Mouse (Mus musculus) testis, postnatal 10 days (tissue): ENCODE measurements around the gene Pald1.

ENCODE experiments used
- DNase-seq: peaks from one replicate; pipeline ENCODE4 v3.0.0; 2021; ENCODE audit warnings: low spot score

Gene Pald1

DNA sequence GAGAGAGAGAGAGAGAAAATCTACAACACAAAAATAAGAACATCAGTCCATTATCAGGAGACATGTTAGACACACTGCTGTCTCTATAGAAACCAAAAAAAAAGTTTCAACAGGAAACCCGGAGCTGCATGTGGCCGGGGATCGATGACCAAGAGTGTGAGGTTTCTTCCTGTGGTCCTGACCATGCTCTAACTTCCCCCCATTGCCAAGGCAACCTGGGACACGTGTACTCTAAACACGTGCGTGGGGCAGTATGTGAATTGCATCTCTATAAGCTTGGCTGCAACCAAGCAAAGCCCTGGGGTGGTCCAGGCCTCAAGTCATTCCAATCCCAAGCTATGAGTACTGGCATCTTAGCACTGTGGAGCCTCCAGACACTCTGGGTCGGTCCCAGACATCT, 48.8 kb downstream of the Pald1 start:
- no peak for DNase-seq

GRCm38 (mm10) chr10:61331046-61331445, 52.3 kb downstream of the Pald1 start:
- peak; percentile 66 for DNase-seq

DNA sequence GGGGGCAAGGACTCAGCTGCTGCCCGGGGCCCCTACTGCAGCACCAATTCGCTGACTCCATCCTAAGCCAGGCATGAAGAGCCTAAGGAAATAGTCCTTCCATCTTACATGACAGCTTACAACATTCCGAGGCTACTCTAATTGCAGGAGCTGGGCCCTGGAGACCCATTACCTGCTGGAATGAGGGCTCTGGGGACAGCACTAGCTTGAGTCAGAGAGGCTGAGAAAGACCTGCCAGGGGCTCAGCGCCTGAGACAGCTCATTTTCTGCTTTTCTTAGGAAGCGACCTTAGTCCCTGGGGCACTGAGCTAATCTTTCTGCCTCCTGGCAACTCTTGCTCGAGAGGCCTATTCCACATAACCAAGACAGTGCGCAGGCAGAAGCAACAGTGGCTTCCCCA, 54.4 kb downstream of the Pald1 start:
- DNase-seq: peak; percentile 39

DNA sequence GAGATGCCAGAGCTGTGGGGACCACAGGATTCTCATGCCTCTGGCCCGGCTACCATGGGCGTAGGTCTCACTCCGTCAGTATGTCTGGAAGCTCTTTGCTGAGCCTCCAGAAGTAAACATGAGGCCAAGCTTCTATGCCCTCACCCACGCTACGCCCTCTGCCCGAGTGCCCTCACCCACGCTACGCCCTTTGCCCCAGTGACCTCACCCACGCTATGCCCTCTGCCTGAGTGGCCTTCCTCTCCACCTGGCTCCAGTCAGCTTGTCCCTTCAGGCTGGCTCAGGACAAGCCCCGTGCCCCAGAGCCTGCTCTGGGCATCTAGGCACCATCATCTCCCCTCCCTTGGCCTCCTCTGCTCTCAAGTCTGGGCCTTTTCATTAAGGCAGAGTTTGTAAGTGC, 55.8 kb downstream of the Pald1 start:
- no peak for DNase-seq

DNA sequence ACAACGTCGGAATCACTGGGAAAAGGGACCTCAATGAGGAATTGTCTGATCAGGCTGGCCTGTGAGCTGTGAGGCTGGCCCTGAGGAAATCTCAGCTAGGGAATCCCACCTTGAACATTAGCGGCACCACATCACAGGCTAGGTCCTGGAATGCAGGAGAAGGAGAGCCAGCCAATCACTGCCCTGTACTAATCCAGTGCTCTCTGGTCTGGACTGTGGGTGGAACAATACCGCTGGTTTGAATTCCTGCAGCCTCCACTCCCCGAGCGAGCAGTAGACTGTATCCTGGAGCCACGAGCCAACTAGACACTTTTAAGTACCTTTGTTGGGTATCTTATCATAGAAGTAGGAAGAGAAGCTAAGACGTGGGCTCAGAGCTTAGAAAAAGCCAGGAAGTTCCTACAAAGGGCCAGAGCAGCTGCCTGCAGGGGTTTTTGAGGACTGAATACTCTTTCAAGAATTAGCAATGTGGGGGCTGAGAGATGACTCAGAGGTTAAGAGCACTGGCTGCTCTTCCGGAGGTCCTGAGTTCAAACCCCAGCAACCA, 57.5 kb downstream of the Pald1 start:
- no peak for DNase-seq

DNA sequence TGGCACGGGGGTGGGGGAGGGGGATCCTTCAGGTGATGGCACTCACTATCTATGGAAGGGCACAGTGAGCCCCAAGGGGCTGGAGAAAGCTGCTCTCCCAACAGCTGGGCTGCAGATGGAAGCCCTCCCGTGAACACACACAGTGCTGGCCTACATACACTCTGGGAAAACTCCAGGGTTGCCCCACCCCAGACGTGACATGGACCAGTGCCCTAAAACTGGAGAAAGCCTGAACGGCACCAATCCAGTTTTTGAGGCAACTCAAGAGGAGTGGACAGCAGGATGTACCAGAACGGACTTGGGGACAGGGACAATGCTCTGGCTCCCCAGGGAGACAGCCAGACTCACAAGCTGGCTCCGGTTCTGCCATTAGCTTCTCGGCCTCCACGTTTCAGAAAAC, 58.6 kb downstream of the Pald1 start:
- no peak for DNase-seq

- no peak for DNase-seq
These were observed 64.8 kb downstream of the Pald1 start for GRCm38 (mm10) chr10:61318527-61318926.

- no peak for DNase-seq
These were observed 67.9 kb downstream of the Pald1 start for GRCm38 (mm10) chr10:61315324-61315880.

- DNase-seq: no peak
These were observed 69.6 kb downstream of the Pald1 start for GRCm38 (mm10) chr10:61313750-61314149.

- DNase-seq: no peak
These were observed 70.6 kb downstream of the Pald1 start for GRCm38 (mm10) chr10:61312754-61313153.

DNA sequence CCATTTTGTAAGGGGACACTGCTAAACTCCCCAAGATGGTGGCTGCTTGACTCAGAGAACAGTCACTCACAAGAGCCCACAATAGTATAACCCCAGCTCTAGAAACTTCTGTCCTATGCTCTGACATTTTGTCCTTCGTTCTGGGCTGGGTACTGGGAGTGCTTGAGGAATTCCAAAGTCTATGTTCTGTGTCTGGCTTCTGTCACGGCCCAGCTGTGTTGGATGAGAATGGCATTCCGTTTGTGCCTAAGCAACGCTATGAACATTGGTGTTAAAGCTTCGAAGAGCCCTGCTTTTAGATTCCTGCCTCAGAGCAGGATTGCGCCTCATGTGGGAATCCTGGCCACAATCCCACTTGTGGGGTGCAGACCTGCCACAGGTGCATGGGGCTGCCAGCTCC, 71.2 kb downstream of the Pald1 start:
- no peak for DNase-seq

GRCm38 (mm10) chr10:61308706-61309320, 74.5 kb downstream of the Pald1 start:
- no peak for DNase-seq

GRCm38 (mm10) chr10:61305928-61306590, 77.3 kb downstream of the Pald1 start:
- DNase-seq: no peak

GRCm38 (mm10) chr10:61304046-61304445, 79.3 kb downstream of the Pald1 start:
- no peak for DNase-seq

GRCm38 (mm10) chr10:61300996-61301395, 82.3 kb downstream of the Pald1 start:
- no peak for DNase-seq

DNA sequence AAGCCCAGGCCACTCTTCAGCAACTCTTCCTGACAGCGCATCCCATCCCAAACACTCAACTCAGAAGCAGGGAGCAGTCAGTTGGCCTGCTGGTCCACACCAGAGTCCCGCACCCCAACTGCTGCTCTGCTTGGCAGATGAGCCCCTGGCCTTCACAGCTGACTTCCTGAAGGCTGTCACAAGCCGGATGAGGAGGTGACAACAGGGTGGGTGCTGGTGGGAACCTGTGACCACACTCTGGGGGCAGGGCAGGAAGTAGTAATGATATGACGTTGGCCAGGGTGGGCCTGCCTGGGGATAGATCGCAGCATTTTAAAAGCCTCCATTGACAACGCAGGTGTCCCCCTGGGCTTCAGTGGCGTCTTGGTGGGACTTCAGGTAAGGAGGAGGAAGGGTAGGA, 85.9 kb downstream of the Pald1 start, which contains the start of gene Prf1:
Prf1 (plus strand) TSS at position 357 of the 400 bp plus-strand sequence.
- no peak for DNase-seq

DNA sequence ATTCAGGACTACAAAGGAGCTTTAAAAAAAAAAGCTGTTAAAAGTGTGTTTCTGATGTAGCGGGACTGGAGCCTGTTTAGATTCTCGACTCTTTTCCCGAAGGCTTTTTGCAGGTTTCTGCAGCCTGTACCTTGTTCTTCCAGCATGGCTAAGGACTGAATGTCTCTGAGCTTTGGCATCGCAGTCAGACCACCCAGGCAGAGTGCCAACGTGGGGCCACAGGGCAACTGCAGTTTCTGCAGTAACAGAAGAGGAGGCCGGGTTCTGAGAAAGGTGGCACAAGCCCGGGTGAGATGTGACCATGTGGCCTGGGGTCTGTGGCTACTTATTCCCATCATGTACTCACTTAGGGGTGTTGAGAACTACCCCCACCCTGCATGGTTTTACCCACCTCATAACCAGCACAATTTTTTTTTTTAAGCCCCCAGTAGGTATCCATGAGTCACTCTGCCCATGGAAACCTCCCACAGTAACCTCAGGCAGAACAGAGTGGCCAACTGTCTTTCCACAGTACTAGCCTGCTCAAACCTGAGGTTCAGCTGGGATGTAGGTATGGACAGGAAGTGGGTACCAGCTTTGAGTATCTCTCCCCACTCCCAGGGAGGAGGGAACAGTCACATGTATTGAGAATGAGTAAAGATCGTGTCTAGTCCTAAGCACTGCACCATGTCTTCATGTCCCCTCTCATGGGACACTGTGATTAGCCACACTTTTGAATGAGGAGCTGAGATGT, 86.5 kb downstream of the Pald1 start:
- DNase-seq: no peak

- no peak for DNase-seq
These were observed 89.1 kb downstream of the Pald1 start for GRCm38 (mm10) chr10:61294242-61294641.

- no peak for DNase-seq
These were observed 92.9 kb downstream of the Pald1 start for GRCm38 (mm10) chr10:61290479-61290878.

GRCm38 (mm10) chr10:61290016-61290415, 93.3 kb downstream of the Pald1 start:
- no peak for DNase-seq

- no peak for DNase-seq
These were observed 97.1 kb downstream of the Pald1 start for GRCm38 (mm10) chr10:61286246-61286645.

- DNase-seq: no peak
These were observed 98.1 kb downstream of the Pald1 start for GRCm38 (mm10) chr10:61285271-61285670.

DNA sequence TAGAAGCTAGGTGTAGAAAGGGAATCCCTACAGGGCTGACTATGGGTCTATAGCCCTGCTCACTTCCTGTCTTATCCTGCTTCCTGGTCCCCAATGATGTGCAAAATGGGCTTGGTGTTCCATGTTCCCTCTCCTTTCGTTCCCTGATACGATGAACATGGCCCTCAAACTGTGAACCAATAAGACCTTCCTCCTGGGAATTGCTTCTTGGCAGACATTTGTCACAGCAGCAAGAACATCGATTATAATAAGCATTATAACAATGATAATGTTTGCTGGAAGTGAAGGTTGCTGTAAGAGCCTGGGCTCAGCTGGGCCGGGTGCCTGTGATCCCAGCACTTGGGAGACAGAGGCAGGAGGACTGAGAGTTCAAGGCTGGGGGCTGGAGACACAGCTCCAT, 99.0 kb downstream of the Pald1 start:
- no peak for DNase-seq
